Mouse (Mus musculus): Measurements from ENCODE around the gene Pdhx. TPM values are rescaled to one million over a fixed set of nuclear protein-coding genes. Genes with fewer than 3 reads are reported as not detected.

The Pdhx gene
- polyA plus RNA-seq (2014; fragmentation: Nextera tagmentation; extraction: Ambion mirVana): 46.0 and 54.4 TPM in 2 replicates

GRCm38 (mm10) chr2:103073219-103073982 lies at the start of gene Pdhx, which contains the start of gene Apip:
TSS of gene Pdhx (minus strand) at chr2:103073513.
TSS of gene Apip (plus strand) at chr2:103073675.
- DNase-seq (ENCODE audit: low spot score): peak; percentile 100
- Histone ChIP-seq H3K27ac (ENCODE audit: low read depth, low read length) (peak within 1 kb of the TSS; percentile 77), H3K36me3 (ENCODE audit: control insufficient read depth, insufficient read depth, low read length) (no peaks in the 10 kb centered on the region), H3K9me3 (ENCODE audit: control insufficient read depth, low read length) (no peaks in the 10 kb centered on the region), H3K4me1 (replicated peaks; ENCODE audit: control insufficient read depth, insufficient read depth, low read length) (no peaks in the 10 kb centered on the region), H3K27me3 (ENCODE audit: control insufficient read depth, insufficient read depth, low read length) (no peaks in the 10 kb centered on the region), H3K4me2 (replicated peaks; ENCODE audit: low read depth, low read length) (peak within 1 kb of the TSS; percentile 59), H3K9ac (ENCODE audit: low read depth, low read length) (peak within 1 kb of the TSS; percentile 80), H3K4me3 (ENCODE audit: low read depth, low read length) (peak within 1 kb of the TSS; percentile 82)
- WGBS: under 1% methylated on average over 53 of the region's 55 CpGs
- ATAC-seq (ENCODE audit: low FRiP score): peak; percentile 100

GRCm38 (mm10) chr2:103119197-103119854 lies 46.0 kb upstream of the Pdhx start:
- Histone ChIP-seq H3K27me3 (ENCODE audit: control insufficient read depth, insufficient read depth, low read length) (no peaks in the 10 kb centered on the region), H3K36me3 (ENCODE audit: control insufficient read depth, insufficient read depth, low read length) (no peaks in the 10 kb centered on the region), H3K27ac (ENCODE audit: low read depth, low read length) (no peak overlapping the region), H3K4me3 (ENCODE audit: low read depth, low read length) (no peak overlapping the region), H3K4me2 (replicated peaks; ENCODE audit: low read depth, low read length) (no peak overlapping the region), H3K4me1 (replicated peaks; ENCODE audit: control insufficient read depth, insufficient read depth, low read length) (no peaks in the 10 kb centered on the region), H3K9ac (ENCODE audit: low read depth, low read length) (no peak overlapping the region), H3K9me3 (ENCODE audit: control insufficient read depth, low read length) (no peaks in the 10 kb centered on the region)
- 85% methylated on average over 7 of the region's 7 CpGs for WGBS
- ATAC-seq (ENCODE audit: low FRiP score) (no peak), DNase-seq (ENCODE audit: low spot score) (no peak)

- no peak for ATAC-seq (ENCODE audit: low FRiP score)
- Histone ChIP-seq H3K9ac (ENCODE audit: low read depth, low read length) (no peak overlapping the region), H3K4me3 (ENCODE audit: low read depth, low read length) (no peak overlapping the region), H3K4me2 (replicated peaks; ENCODE audit: low read depth, low read length) (no peak overlapping the region), H3K27me3 (ENCODE audit: control insufficient read depth, insufficient read depth, low read length) (no peaks in the 10 kb centered on the region), H3K36me3 (ENCODE audit: control insufficient read depth, insufficient read depth, low read length) (no peaks in the 10 kb centered on the region), H3K27ac (ENCODE audit: low read depth, low read length) (no peak overlapping the region), H3K9me3 (ENCODE audit: control insufficient read depth, low read length) (no peaks in the 10 kb centered on the region), H3K4me1 (replicated peaks; ENCODE audit: control insufficient read depth, insufficient read depth, low read length) (no peaks in the 10 kb centered on the region)
- 79% methylated on average over 6 of the region's 6 CpGs for WGBS
- no peak for DNase-seq (ENCODE audit: low spot score)
Observed at GRCm38 (mm10) chr2:103118324-103119196, 45.2 kb upstream of the Pdhx start.

- Histone ChIP-seq H3K9ac (ENCODE audit: low read depth, low read length) (no peak overlapping the region), H3K9me3 (ENCODE audit: control insufficient read depth, low read length) (no peaks in the 10 kb centered on the region), H3K27me3 (ENCODE audit: control insufficient read depth, insufficient read depth, low read length) (no peaks in the 10 kb centered on the region), H3K4me3 (ENCODE audit: low read depth, low read length) (no peak overlapping the region), H3K4me1 (replicated peaks; ENCODE audit: control insufficient read depth, insufficient read depth, low read length) (no peaks in the 10 kb centered on the region), H3K36me3 (ENCODE audit: control insufficient read depth, insufficient read depth, low read length) (no peaks in the 10 kb centered on the region), H3K4me2 (replicated peaks; ENCODE audit: low read depth, low read length) (no peak overlapping the region), H3K27ac (ENCODE audit: low read depth, low read length) (no peak overlapping the region)
- ATAC-seq (ENCODE audit: low FRiP score): no peak
- WGBS: 81% methylated on average over 5 of the region's 5 CpGs
- no peak for DNase-seq (ENCODE audit: low spot score)
Observed at GRCm38 (mm10) chr2:103117212-103117611, 43.9 kb upstream of the Pdhx start.

GRCm38 (mm10) chr2:103111669-103112068 lies 38.4 kb upstream of the Pdhx start:
- no peak for ATAC-seq (ENCODE audit: low FRiP score)
- no peaks in the 10 kb centered on the region for H3K27me3 ChIP-seq (ENCODE audit: control insufficient read depth, insufficient read depth, low read length)
- no peaks in the 10 kb centered on the region for H3K4me1 ChIP-seq (replicated peaks; ENCODE audit: control insufficient read depth, insufficient read depth, low read length)
- no peak for DNase-seq (ENCODE audit: low spot score)
- WGBS: 56% methylated on average over 8 of the region's 8 CpGs
- H3K36me3 ChIP-seq (ENCODE audit: control insufficient read depth, insufficient read depth, low read length): no peaks in the 10 kb centered on the region
- H3K9ac ChIP-seq (ENCODE audit: low read depth, low read length): no peak overlapping the region
- H3K9me3 ChIP-seq (ENCODE audit: control insufficient read depth, low read length): no peaks in the 10 kb centered on the region
- no peak overlapping the region for H3K27ac ChIP-seq (ENCODE audit: low read depth, low read length)
- no peak overlapping the region for H3K4me2 ChIP-seq (replicated peaks; ENCODE audit: low read depth, low read length)
- H3K4me3 ChIP-seq (ENCODE audit: low read depth, low read length): no peak overlapping the region

- H3K27ac ChIP-seq (ENCODE audit: low read depth, low read length): no peak overlapping the region
- no peak overlapping the region for H3K9ac ChIP-seq (ENCODE audit: low read depth, low read length)
- no peak overlapping the region for H3K4me3 ChIP-seq (ENCODE audit: low read depth, low read length)
- no peaks in the 10 kb centered on the region for H3K4me1 ChIP-seq (replicated peaks; ENCODE audit: control insufficient read depth, insufficient read depth, low read length)
- H3K27me3 ChIP-seq (ENCODE audit: control insufficient read depth, insufficient read depth, low read length): no peaks in the 10 kb centered on the region
- DNase-seq (ENCODE audit: low spot score) (no peak), ATAC-seq (ENCODE audit: low FRiP score) (no peak)
- no peaks in the 10 kb centered on the region for H3K9me3 ChIP-seq (ENCODE audit: control insufficient read depth, low read length)
- H3K36me3 ChIP-seq (ENCODE audit: control insufficient read depth, insufficient read depth, low read length): no peaks in the 10 kb centered on the region
- 95% methylated on average over 2 of the region's 2 CpGs for WGBS
- no peak overlapping the region for H3K4me2 ChIP-seq (replicated peaks; ENCODE audit: low read depth, low read length)
Observed at GRCm38 (mm10) chr2:103106172-103106571, 32.9 kb upstream of the Pdhx start.

GRCm38 (mm10) chr2:103102595-103102994 lies 29.3 kb upstream of the Pdhx start:
- H3K9me3 ChIP-seq (ENCODE audit: control insufficient read depth, low read length): no peaks in the 10 kb centered on the region
- no peak for DNase-seq (ENCODE audit: low spot score)
- no peak overlapping the region for H3K9ac ChIP-seq (ENCODE audit: low read depth, low read length)
- H3K4me3 ChIP-seq (ENCODE audit: low read depth, low read length): no peak overlapping the region
- 73% methylated on average over 5 of the region's 5 CpGs for WGBS
- H3K4me1 ChIP-seq (replicated peaks; ENCODE audit: control insufficient read depth, insufficient read depth, low read length): no peaks in the 10 kb centered on the region
- H3K27ac ChIP-seq (ENCODE audit: low read depth, low read length): no peak overlapping the region
- no peak for ATAC-seq (ENCODE audit: low FRiP score)
- no peaks in the 10 kb centered on the region for H3K36me3 ChIP-seq (ENCODE audit: control insufficient read depth, insufficient read depth, low read length)
- no peaks in the 10 kb centered on the region for H3K27me3 ChIP-seq (ENCODE audit: control insufficient read depth, insufficient read depth, low read length)
- no peak overlapping the region for H3K4me2 ChIP-seq (replicated peaks; ENCODE audit: low read depth, low read length)

- Histone ChIP-seq H3K4me1 (replicated peaks; ENCODE audit: control insufficient read depth, insufficient read depth, low read length) (no peaks in the 10 kb centered on the region; the same call in 1 of the 2 replicates), H3K27ac (ENCODE audit: low read depth, low read length) (no peak overlapping the region), H3K9me3 (ENCODE audit: control insufficient read depth, low read length) (no peaks in the 10 kb centered on the region), H3K9ac (ENCODE audit: low read depth, low read length) (no peak overlapping the region), H3K27me3 (ENCODE audit: control insufficient read depth, insufficient read depth, low read length) (no peaks in the 10 kb centered on the region), H3K4me2 (replicated peaks; ENCODE audit: low read depth, low read length) (no peak overlapping the region), H3K4me3 (ENCODE audit: low read depth, low read length) (no peak overlapping the region), H3K36me3 (ENCODE audit: control insufficient read depth, insufficient read depth, low read length) (peaks cover 3% of the 10 kb centered on the region; the same call in 1 of the 2 replicates)
- DNase-seq (ENCODE audit: low spot score) (no peak), ATAC-seq (ENCODE audit: low FRiP score) (no peak)
- WGBS: 52% methylated on average over 6 of the region's 6 CpGs
Observed at GRCm38 (mm10) chr2:103089521-103089920, 16.2 kb upstream of the Pdhx start.
